ENCODE assay signal across 14 mouse cellular contexts in the genomic region with DNA sequence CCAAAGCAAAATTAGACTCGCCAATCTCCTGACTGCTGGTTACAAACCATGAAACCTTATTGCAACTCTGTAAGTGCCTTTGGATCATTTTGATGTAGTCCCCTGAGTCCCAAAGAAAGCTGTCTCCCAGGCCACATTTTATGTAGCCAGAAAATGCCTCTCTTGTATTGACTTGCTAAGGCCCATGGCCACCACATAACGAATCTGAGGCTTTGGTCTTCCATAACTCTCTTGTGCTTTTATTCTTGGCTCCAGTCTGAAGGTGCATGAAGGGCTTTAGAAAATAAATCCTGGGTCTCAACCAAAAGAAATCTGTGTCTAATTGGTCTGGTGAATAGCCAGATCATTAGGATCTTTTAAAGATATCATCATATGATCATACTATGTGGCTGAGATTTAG.
"Had no signal": no experiment of that assay in that cellular context is flagged by ENCODE, and none has a peak within 500 bp of the region (broad histone marks: within the 10 kb centered on the region; RNA-seq: fewer than 3 reads in every experiment).

No protein-coding gene starts in this region.

- H3K36me3 ChIP-seq: limb, embryonic 12.5 days; liver, embryonic 13.5 days; lung, embryonic 15.5 days; midbrain, embryonic 12.5 days had no signal

- H3K27me3 ChIP-seq: limb, embryonic 12.5 days; liver, embryonic 13.5 days; lung, embryonic 15.5 days; megakaryocyte, embryonic 14.5 days; midbrain, embryonic 12.5 days had no signal

- H3K9ac ChIP-seq: limb, embryonic 12.5 days; liver, embryonic 13.5 days; liver, postnatal 0 days; lung, embryonic 15.5 days; midbrain, embryonic 12.5 days had no signal

- ATAC-seq: liver, postnatal 0 days; midbrain, embryonic 16.5 days had no signal

- H3K27ac ChIP-seq: limb, embryonic 12.5 days; liver, embryonic 13.5 days; lung, embryonic 15.5 days; macrophage; midbrain, embryonic 12.5 days had no signal

- H3K4me1 ChIP-seq: liver, embryonic 13.5 days; lung, embryonic 15.5 days; megakaryocyte, embryonic 14.5 days; midbrain, embryonic 12.5 days had no signal

- H3K4me2 ChIP-seq: limb, embryonic 12.5 days; liver, embryonic 13.5 days; lung, embryonic 15.5 days; midbrain, embryonic 12.5 days had no signal

- H3K9me3 ChIP-seq: limb, embryonic 12.5 days; liver, embryonic 13.5 days; lung, embryonic 15.5 days; megakaryocyte, embryonic 14.5 days; midbrain, embryonic 12.5 days had no signal

- DNase-seq: kidney, postnatal 10 days; kidney, postnatal 4 days; liver; liver, embryonic 13.5 days; liver, postnatal 0 days; lung, postnatal 14 days; thymus, adult 18-20 months; thymus, postnatal 14 days had no signal

- H3K4me3 ChIP-seq: limb, embryonic 12.5 days; liver, embryonic 13.5 days; lung, embryonic 15.5 days; megakaryocyte, embryonic 14.5 days; midbrain, embryonic 12.5 days had no signal
